Mouse (Mus musculus): ENCODE measurements around the gene Olfr332. TPM values are rescaled to one million over a fixed set of nuclear protein-coding genes. Genes with fewer than 3 reads are reported as not detected.

Gene Olfr332
- 0.82 TPM for polyA plus RNA-seq (2014; fragmentation: Illumina TruSeq; extraction: RNeasy Lipid Tissue Mini Kit (QIAGEN cat#74804); ENCODE audit: low read depth, low replicate concordance)

DNA sequence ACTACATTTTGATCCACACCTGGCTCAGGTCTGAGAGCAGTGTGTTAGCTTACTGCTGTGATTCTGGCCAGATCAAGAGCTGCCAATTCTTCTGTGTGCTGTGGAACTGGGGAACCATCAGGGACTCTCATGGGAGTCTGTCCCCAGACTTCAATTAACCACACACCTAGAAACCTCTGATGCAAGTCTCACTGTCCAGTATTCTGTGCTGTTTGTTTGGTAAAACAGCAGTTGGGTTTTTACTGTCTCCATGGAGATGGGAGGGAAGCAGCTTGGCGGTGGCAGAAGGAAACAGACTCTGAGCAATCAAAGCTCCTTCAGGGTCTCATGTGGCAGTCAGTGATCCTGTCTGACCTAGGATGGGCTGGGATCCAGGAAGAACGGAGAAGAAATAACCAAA, at the start of gene Olfr332:
Olfr332 (minus strand) TSS at position 101 of the 400 bp plus-strand sequence.

DNA sequence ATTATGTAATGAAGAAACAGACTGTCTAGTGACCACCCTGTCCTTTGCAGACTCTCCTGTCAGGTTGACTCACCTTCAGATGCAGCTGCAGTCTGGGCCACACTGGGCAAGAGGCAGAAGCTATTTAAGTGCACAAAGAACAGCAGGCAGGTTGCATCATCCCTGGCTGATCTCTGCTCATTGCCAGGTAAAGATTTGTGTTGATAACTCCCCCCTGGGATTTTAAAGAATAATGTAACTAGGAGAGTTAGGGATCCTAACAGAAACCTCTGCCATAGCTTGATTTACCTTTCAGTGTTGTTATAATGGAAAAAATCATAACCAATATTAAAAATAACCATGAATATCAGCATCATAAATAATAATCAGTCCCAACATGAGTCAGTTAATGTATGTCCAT, 42.4 kb upstream of the Olfr332 start, which contains the start of gene Olfr330:
Olfr330 (minus strand) TSS at position 101 of the 400 bp plus-strand sequence.

DNA sequence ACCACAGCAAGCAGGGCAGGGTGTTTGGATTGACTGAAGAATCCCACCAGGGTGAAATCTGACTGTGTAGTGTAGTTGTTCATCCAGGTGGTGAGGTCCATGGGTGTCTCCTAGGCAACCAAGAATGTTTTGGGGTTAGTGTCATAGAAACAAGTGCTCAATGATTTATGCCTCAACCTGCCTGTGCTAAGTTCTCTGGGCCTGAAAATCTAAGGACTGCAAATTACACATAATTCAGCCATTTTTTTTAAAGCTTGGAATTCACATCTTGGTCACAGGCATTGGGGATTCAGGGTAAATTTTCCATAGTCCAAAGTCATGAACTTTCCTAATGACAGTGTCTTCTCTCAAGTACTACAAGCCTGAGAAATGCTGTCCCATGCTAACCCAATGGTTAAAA, 10.1 kb upstream of the Olfr332 start, which contains the start of gene Olfr331:
Olfr331 (minus strand) TSS at position 101 of the 400 bp plus-strand sequence.

DNA sequence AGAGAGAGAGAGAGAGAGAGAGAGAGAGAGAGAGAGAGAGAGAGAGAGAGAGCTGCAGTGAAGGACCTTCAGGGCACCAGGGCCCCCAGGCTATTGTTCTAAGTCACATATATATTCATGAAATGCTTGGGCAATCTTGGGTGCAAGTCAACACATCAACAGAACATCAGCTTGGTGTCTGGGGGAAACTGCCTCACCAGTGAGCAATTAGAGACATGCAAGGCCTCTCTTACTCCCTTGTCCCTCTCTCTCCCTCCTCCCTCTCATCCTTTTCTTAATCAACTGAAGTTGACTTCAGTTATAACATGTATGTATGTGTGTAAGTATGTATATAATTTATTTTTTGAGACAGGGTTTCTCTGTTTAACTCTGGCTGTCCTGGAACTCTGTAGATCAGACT, 30.2 kb downstream of the Olfr332 start, which contains the start of gene Olfr30:
Olfr30 (minus strand) TSS at position 101 of the 400 bp plus-strand sequence.

DNA sequence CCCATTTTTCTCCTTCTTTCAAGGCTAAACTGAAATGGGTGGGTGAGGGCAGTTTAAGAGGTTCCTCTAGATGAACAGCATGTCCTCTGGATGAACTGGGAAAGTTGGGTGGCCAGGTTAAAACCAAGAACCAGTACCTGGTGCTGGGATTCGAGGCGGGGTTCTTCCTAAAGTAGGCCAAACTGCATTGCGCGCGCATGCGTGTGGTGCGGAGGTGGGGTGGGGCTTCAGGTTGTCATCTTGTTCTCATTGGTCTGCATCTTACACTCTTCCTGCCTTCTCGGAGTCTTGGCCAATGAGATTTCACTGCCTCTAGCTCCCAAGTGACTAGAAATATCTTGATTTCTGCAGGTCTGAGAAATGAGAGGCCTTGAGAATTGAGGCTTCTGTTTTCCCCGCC, 39.6 kb downstream of the Olfr332 start, which contains the start of gene Lypd9:
Lypd9 (minus strand) TSS at position 165 of the 400 bp plus-strand sequence.

Other genes starting within 250 kb of the Olfr332 start
- gene 4930438A08Rik, start 217.8 kb downstream of the Olfr332 start, polyA plus RNA-seq (2014; fragmentation: Illumina TruSeq; extraction: RNeasy Lipid Tissue Mini Kit (QIAGEN cat#74804); ENCODE audit: low read depth, low replicate concordance) = 1.3 TPM
- 29.2 TPM for gene Zfp692, start 185.5 kb downstream of the Olfr332 start, polyA plus RNA-seq (2014; fragmentation: Illumina TruSeq; extraction: RNeasy Lipid Tissue Mini Kit (QIAGEN cat#74804); ENCODE audit: low read depth, low replicate concordance)
- gene Zfp672, start 162.2 kb downstream of the Olfr332 start, polyA plus RNA-seq (2014; fragmentation: Illumina TruSeq; extraction: RNeasy Lipid Tissue Mini Kit (QIAGEN cat#74804); ENCODE audit: low read depth, low replicate concordance) = 53.2 TPM
- 42.4 TPM for gene Sh3bp5l, start 161.8 kb downstream of the Olfr332 start, polyA plus RNA-seq (2014; fragmentation: Illumina TruSeq; extraction: RNeasy Lipid Tissue Mini Kit (QIAGEN cat#74804); ENCODE audit: low read depth, low replicate concordance)
- gene Lypd8, start 113.5 kb downstream of the Olfr332 start, polyA plus RNA-seq (2014; fragmentation: Illumina TruSeq; extraction: RNeasy Lipid Tissue Mini Kit (QIAGEN cat#74804); ENCODE audit: low read depth, low replicate concordance) = 2,095 TPM
- not detected for gene 1810065E05Rik, start 71.4 kb downstream of the Olfr332 start, polyA plus RNA-seq (2014; fragmentation: Illumina TruSeq; extraction: RNeasy Lipid Tissue Mini Kit (QIAGEN cat#74804); ENCODE audit: low read depth, low replicate concordance)
- gene Gm12253, start 60.0 kb downstream of the Olfr332 start, polyA plus RNA-seq (2014; fragmentation: Illumina TruSeq; extraction: RNeasy Lipid Tissue Mini Kit (QIAGEN cat#74804); ENCODE audit: low read depth, low replicate concordance) = not detected
- gene Lypd9, start 39.6 kb downstream of the Olfr332 start, polyA plus RNA-seq (2014; fragmentation: Illumina TruSeq; extraction: RNeasy Lipid Tissue Mini Kit (QIAGEN cat#74804); ENCODE audit: low read depth, low replicate concordance) = 3.7 TPM
- not detected for gene Olfr30, start 30.3 kb downstream of the Olfr332 start, polyA plus RNA-seq (2014; fragmentation: Illumina TruSeq; extraction: RNeasy Lipid Tissue Mini Kit (QIAGEN cat#74804); ENCODE audit: low read depth, low replicate concordance)
- gene Olfr331, start 10.0 kb upstream of the Olfr332 start, polyA plus RNA-seq (2014; fragmentation: Illumina TruSeq; extraction: RNeasy Lipid Tissue Mini Kit (QIAGEN cat#74804); ENCODE audit: low read depth, low replicate concordance) = not detected
- not detected for gene Olfr330, start 42.3 kb upstream of the Olfr332 start, polyA plus RNA-seq (2014; fragmentation: Illumina TruSeq; extraction: RNeasy Lipid Tissue Mini Kit (QIAGEN cat#74804); ENCODE audit: low read depth, low replicate concordance)
- not detected for gene Olfr329-ps, start 53.9 kb upstream of the Olfr332 start, polyA plus RNA-seq (2014; fragmentation: Illumina TruSeq; extraction: RNeasy Lipid Tissue Mini Kit (QIAGEN cat#74804); ENCODE audit: low read depth, low replicate concordance)
- not detected for gene Olfr328, start 63.1 kb upstream of the Olfr332 start, polyA plus RNA-seq (2014; fragmentation: Illumina TruSeq; extraction: RNeasy Lipid Tissue Mini Kit (QIAGEN cat#74804); ENCODE audit: low read depth, low replicate concordance)
- not detected for gene Olfr224, start 78.0 kb upstream of the Olfr332 start, polyA plus RNA-seq (2014; fragmentation: Illumina TruSeq; extraction: RNeasy Lipid Tissue Mini Kit (QIAGEN cat#74804); ENCODE audit: low read depth, low replicate concordance)
- gene Olfr325, start 85.2 kb upstream of the Olfr332 start, polyA plus RNA-seq (2014; fragmentation: Illumina TruSeq; extraction: RNeasy Lipid Tissue Mini Kit (QIAGEN cat#74804); ENCODE audit: low read depth, low replicate concordance) = not detected
- not detected for gene Olfr324, start 102.6 kb upstream of the Olfr332 start, polyA plus RNA-seq (2014; fragmentation: Illumina TruSeq; extraction: RNeasy Lipid Tissue Mini Kit (QIAGEN cat#74804); ENCODE audit: low read depth, low replicate concordance)
- not detected for gene 2210407C18Rik, start 123.5 kb upstream of the Olfr332 start, polyA plus RNA-seq (2014; fragmentation: Illumina TruSeq; extraction: RNeasy Lipid Tissue Mini Kit (QIAGEN cat#74804); ENCODE audit: low read depth, low replicate concordance)
- gene Olfr323, start 137.9 kb upstream of the Olfr332 start, polyA plus RNA-seq (2014; fragmentation: Illumina TruSeq; extraction: RNeasy Lipid Tissue Mini Kit (QIAGEN cat#74804); ENCODE audit: low read depth, low replicate concordance) = not detected
- not detected for gene Trim58, start 147.9 kb upstream of the Olfr332 start, polyA plus RNA-seq (2014; fragmentation: Illumina TruSeq; extraction: RNeasy Lipid Tissue Mini Kit (QIAGEN cat#74804); ENCODE audit: low read depth, low replicate concordance)
- gene Olfr322, start 166.2 kb upstream of the Olfr332 start, polyA plus RNA-seq (2014; fragmentation: Illumina TruSeq; extraction: RNeasy Lipid Tissue Mini Kit (QIAGEN cat#74804); ENCODE audit: low read depth, low replicate concordance) = not detected
- not detected for gene Olfr320, start 188.5 kb upstream of the Olfr332 start, polyA plus RNA-seq (2014; fragmentation: Illumina TruSeq; extraction: RNeasy Lipid Tissue Mini Kit (QIAGEN cat#74804); ENCODE audit: low read depth, low replicate concordance)
- not detected for gene Olfr319, start 206.6 kb upstream of the Olfr332 start, polyA plus RNA-seq (2014; fragmentation: Illumina TruSeq; extraction: RNeasy Lipid Tissue Mini Kit (QIAGEN cat#74804); ENCODE audit: low read depth, low replicate concordance)
- gene Olfr318, start 231.5 kb upstream of the Olfr332 start, polyA plus RNA-seq (2014; fragmentation: Illumina TruSeq; extraction: RNeasy Lipid Tissue Mini Kit (QIAGEN cat#74804); ENCODE audit: low read depth, low replicate concordance) = not detected
- not detected for gene Olfr317, start 246.7 kb upstream of the Olfr332 start, polyA plus RNA-seq (2014; fragmentation: Illumina TruSeq; extraction: RNeasy Lipid Tissue Mini Kit (QIAGEN cat#74804); ENCODE audit: low read depth, low replicate concordance)

Data from adipose tissue, adult 10 weeks (tissue).